Mouse (Mus musculus) lung, embryonic 15.5 days (tissue): ENCODE data around the gene Eci1. TPM values are rescaled to one million over a fixed set of nuclear protein-coding genes. Genes with fewer than 3 reads are reported as not detected.

Source experiments
- ATAC-seq: fragments of 200-750 bp; cut with Nextera tagmentation; 2 replicates; pipeline ENCODE4 v1.8.0; 2017; ENCODE audit warnings: moderate number of reproducible peaks, borderline replicate concordance; ENCODE audit not compliant: low FRiP score, low TSS enrichment; ENCODE audit errors: extremely low read depth
- H3K27ac ChIP-seq: fragments of 300-500 bp; sonication (generic); 2 replicates; pipeline ENCODE4 v1.5.1; 2015; ENCODE audit warnings: moderate library complexity, mild to moderate bottlenecking, inconsistent platforms
- H3K27me3 ChIP-seq: fragments of 300-500 bp; sonication (generic); 2 replicates; pipeline ENCODE4 v1.6.1; 2015; ENCODE audit warnings: inconsistent platforms
- H3K36me3 ChIP-seq: fragments of 300-500 bp; sonication (generic); 2 replicates; pipeline ENCODE4 v1.6.1; 2015; ENCODE audit warnings: inconsistent platforms
- H3K4me1 ChIP-seq: fragments of 300-500 bp; sonication (generic); 2 replicates; pipeline ENCODE4 v1.6.1; 2015; ENCODE audit warnings: inconsistent platforms
- H3K4me2 ChIP-seq: fragments of 300-500 bp; sonication (generic); 2 replicates; pipeline ENCODE4 v1.6.1; 2015; ENCODE audit warnings: inconsistent platforms, mild to moderate bottlenecking, moderate library complexity
- H3K4me3 ChIP-seq: fragments of 300-500 bp; sonication (generic); 2 replicates; pipeline ENCODE4 v1.5.1; 2015; ENCODE audit warnings: mild to moderate bottlenecking, inconsistent platforms
- H3K9ac ChIP-seq: fragments of 300-500 bp; sonication (generic); 2 replicates; pipeline ENCODE4 v1.6.1; 2015; ENCODE audit warnings: inconsistent platforms
- H3K9me3 ChIP-seq: fragments of 300-500 bp; sonication (generic); 2 replicates; pipeline ENCODE4 v1.6.1; 2016; ENCODE audit warnings: inconsistent platforms
- WGBS: fragments of 180-500 bp; shearing (Covaris S2); methylation state at CpG from one replicate; pipeline ENCODE4 v1.1.7; 2015; 5-methylcytosine and 5-hydroxymethylcytosine counted together
- polyA plus RNA-seq: library from polyadenylated mRNA; unstranded; fragments of >200 nt; fragmentation: Nextera tagmentation; extraction: Ambion mirVana; gene quantifications from 2 replicates; pipeline ENCODE4 v1.2.1, GENCODE M21; 2015

Gene Eci1
- polyA plus RNA-seq, 1 experiment from 2014 or later: 90.4 TPM

DNA sequence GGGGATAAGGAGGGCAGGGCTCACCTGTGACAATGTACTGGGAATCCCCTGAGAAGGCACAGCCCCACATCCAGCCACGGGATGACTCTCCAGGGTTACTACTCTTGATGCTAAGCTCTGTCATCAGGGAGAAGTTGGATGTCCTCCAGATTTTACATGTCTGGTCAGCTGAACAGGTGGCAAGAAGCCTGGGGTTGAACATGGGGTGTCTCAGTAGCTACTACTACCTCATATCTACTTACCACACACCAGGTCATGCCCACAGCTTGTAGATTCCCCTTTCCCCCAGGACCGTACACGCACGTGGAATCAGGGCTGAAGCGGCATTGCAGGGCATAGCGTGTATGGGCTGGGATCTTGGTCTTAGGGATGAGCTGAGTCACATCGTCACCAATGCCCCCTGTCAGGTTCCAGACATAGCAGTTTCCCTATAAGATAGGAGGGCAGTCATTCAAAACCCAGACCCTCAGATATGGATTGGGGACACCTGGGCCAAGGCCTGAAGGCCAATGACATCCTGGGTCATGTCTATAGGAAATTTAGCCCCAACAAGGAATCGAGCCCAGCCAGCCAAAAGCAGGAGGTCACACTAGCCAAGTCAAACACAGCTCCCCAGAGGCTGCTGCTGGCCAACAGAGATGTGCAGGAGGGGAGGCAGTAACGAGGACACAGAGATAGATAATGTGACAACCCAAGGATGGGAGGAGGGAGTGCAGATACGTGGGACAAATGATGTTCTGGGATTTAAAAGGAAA lies 49.8 kb downstream of the Eci1 start:
- 88% methylated on average over 10 of the region's 10 CpGs for WGBS
- no peaks in the 10 kb centered on the region for H3K27me3 ChIP-seq
- H3K4me3 ChIP-seq: no peak overlapping the region
- H3K4me1 ChIP-seq: peaks cover 35% of the 10 kb centered on the region
- ATAC-seq: no peak
- H3K9ac ChIP-seq: no peak overlapping the region
- H3K36me3 ChIP-seq: peaks cover 36% of the 10 kb centered on the region
- H3K27ac ChIP-seq: no peak overlapping the region
- no peak overlapping the region for H3K4me2 ChIP-seq
- H3K9me3 ChIP-seq: no peaks in the 10 kb centered on the region

DNA sequence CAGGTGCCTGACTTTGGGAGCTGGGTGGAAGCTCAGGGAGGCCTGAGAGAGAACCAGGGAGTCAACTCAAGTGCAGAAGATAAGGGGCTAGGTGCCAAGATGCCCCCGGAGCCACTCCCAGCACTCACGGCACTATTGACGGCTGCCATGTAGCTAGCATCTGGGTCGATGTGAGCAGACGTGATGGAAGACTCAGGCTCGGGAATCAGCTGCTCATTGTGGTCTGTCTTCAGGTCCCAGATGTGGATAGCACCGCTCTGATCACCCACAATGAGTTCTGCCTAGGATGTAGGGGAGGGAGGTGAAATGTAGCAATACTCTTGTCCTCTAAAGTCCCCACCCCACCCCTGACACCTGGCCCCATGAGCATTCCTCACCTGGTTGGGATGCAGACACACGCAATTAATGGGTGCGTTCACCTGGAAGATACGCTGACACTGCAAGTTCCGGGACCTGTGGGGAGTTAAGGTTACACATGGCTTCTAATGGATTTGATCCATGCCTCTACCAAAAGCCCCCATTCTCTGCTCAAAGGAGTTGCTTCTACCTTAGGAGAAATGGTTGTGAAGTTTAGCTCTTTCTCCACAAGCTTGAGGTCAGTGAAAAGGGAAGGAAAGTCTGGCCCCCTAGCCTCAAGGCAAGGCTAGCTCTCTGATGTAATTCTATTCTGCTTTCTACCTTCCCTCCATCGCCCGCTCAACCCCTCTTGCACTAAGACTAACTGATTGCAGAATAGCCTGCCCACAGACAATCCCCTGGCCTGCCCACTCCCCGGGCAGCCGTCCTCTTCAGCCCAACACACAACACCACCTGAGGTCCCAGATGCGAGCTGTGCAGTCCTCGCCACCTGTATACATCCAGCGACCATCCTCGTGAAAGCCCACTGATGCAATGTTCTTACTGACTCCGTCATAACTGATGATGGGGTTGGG lies 50.9 kb downstream of the Eci1 start:
- Histone ChIP-seq H3K9me3 (no peaks in the 10 kb centered on the region), H3K4me2 (peak overlapping the region; percentile 69; the same call in 1 of the 2 replicates), H3K4me3 (peak overlapping the region; percentile 93; the same call in 1 of the 2 replicates), H3K36me3 (peaks cover 36% of the 10 kb centered on the region), H3K4me1 (peaks cover 24% of the 10 kb centered on the region), H3K27ac (no peak overlapping the region), H3K27me3 (no peaks in the 10 kb centered on the region), H3K9ac (peak overlapping the region; percentile 96; the same call in 1 of the 2 replicates)
- 88% methylated on average over 20 of the region's 20 CpGs for WGBS
- ATAC-seq: no peak

DNA sequence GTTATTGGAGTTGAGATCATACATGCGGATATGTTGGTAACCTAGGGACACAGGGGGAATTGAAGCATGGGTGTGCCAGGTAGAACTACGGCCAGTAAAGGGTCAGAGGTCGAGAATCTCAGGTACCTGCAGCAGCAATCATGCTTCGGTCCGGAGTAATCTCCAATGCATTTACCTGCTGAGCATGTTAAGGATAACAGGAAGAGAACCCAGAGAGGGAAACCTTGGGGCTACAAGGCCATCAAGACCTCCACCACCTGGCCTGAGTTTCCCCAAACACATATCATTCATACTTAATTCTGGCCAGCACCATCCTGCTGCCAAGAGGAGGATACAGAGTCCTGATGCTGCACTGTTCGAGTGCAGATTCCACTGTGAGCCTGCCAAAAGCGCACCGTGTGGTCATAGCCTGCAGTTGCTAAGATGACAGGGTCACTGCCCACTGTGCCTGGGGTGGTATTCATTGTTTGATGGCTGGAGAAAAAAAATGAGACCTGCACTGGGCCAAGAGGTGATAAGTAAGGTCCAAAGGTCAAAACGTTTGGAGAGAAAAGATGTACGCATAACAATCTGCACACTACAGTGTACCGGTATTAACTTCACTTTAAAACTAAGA lies 51.7 kb downstream of the Eci1 start:
- Histone ChIP-seq H3K27ac (no peak overlapping the region), H3K9ac (peak overlapping the region; percentile 96), H3K4me3 (peak overlapping the region; percentile 93), H3K4me1 (peaks cover 17% of the 10 kb centered on the region), H3K9me3 (no peaks in the 10 kb centered on the region), H3K36me3 (peaks cover 36% of the 10 kb centered on the region), H3K27me3 (no peaks in the 10 kb centered on the region), H3K4me2 (peak overlapping the region; percentile 69)
- 40% methylated on average over 11 of the region's 11 CpGs for WGBS
- peak; percentile 27; the same call in 1 of the 2 replicates for ATAC-seq

DNA sequence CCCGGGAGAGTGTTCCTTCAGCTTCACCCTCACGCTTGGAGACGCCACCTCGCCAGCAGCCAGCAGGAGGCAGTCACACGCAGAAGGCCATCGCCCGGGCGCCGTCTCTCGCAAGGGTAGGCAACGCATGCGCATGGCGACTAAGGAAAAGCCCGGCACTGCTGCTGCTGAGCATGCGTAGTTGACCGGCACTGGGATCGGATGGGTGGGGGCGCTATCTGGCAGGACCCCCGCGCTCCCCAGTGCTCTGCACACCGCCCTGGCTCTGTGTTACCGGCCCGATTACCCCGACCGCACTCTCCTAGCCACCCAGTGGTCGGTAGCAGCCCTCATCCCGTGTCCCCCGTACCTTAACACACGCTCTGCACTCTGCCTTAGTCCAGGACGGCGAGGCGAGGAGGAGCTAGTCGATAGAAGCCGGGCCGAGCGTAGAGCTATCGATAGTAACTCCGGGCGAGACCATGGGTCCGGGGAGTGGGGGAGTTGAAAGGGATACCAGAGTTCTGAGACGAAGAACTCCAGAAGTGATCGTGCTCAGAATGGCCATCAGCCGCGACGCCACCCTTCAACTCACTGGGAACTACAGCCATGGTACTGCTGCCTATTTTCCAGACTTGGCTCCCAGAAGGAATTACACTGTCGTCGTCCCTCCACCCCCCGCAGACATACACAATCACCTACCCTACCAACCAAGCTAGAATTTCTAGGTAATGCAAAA lies 52.4 kb downstream of the Eci1 start, which contains the start of gene Mlst8:
TSS of gene Mlst8 (minus strand) at position 416 of the 718 bp plus-strand sequence.
- under 1% methylated on average over 48 of the region's 48 CpGs for WGBS
- peak; percentile 92 for ATAC-seq
- peak within 1 kb of the TSS; percentile 93 for H3K4me3 ChIP-seq
- H3K27ac ChIP-seq: peak within 1 kb of the TSS; percentile 98
- peaks cover 36% of the 10 kb centered on the region for H3K36me3 ChIP-seq
- H3K4me2 ChIP-seq: peak within 1 kb of the TSS; percentile 69
- no peaks in the 10 kb centered on the region for H3K9me3 ChIP-seq
- H3K4me1 ChIP-seq: peaks cover 17% of the 10 kb centered on the region
- H3K9ac ChIP-seq: peak within 1 kb of the TSS; percentile 96
- H3K27me3 ChIP-seq: no peaks in the 10 kb centered on the region

DNA sequence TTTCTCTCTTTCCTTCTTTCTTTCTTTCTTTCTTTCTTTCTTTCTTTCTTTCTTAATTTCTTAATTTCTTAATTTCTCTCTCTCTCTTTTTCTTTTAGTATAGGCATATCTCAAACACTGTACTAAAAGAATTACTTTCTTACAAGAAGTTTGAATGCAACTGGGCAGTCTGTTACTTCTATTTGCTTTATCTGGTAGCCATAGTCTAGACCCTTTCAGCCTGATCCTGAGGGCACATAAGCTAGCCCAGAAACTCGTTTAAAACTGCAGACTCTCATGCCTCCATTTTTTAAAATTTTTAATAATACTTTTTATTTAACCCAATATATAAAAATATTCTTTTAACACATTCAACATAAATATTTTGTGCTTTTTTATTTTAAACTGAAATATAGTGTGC lies 53.0 kb downstream of the Eci1 start:
- H3K4me1 ChIP-seq: peaks cover 17% of the 10 kb centered on the region
- peak overlapping the region; percentile 93 for H3K4me3 ChIP-seq
- WGBS: 19% methylated on average over 1 of the region's 1 CpGs
- no peak for ATAC-seq
- peak overlapping the region; percentile 69 for H3K4me2 ChIP-seq
- peaks cover 33% of the 10 kb centered on the region for H3K36me3 ChIP-seq
- H3K27me3 ChIP-seq: no peaks in the 10 kb centered on the region
- H3K9ac ChIP-seq: no peak overlapping the region
- no peaks in the 10 kb centered on the region for H3K9me3 ChIP-seq
- H3K27ac ChIP-seq: no peak overlapping the region

DNA sequence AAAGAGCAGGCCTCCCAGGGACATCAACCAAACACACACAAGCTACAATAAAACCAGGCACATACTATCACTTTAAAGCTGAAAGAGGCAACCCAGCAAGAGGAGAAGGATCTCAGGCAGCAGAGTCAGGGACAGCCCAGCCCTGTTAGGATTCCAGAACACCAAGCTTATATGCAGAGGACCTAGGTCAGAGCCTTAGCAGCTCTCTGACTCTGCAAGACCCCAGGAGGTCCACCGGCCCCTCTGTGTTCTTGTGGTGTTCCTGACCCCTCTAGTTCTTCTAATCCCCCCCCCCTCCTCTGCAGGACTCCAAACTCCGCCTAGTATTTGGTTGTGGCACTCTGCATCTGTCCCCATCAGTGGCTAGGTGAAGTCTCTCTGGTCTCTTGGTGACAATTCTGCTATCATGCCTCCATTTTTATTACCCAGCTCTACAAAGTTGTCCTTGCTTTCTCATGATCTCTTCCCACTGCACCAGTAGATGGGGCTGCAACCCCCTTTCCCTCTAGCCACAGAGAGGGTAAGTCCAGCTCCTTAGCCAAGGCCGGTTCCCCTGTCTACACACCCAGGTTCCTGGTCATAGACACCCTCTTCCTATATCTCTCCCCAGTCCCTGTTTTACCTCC lies 53.9 kb downstream of the Eci1 start:
- Histone ChIP-seq H3K4me1 (peaks cover 17% of the 10 kb centered on the region), H3K9me3 (no peaks in the 10 kb centered on the region), H3K36me3 (peaks cover 25% of the 10 kb centered on the region), H3K9ac (no peak overlapping the region), H3K4me2 (peak overlapping the region; percentile 69), H3K27ac (peak overlapping the region; percentile 61), H3K4me3 (no peak overlapping the region), H3K27me3 (no peaks in the 10 kb centered on the region)
- ATAC-seq: no peak
- 36% methylated on average over 3 of the region's 3 CpGs for WGBS

DNA sequence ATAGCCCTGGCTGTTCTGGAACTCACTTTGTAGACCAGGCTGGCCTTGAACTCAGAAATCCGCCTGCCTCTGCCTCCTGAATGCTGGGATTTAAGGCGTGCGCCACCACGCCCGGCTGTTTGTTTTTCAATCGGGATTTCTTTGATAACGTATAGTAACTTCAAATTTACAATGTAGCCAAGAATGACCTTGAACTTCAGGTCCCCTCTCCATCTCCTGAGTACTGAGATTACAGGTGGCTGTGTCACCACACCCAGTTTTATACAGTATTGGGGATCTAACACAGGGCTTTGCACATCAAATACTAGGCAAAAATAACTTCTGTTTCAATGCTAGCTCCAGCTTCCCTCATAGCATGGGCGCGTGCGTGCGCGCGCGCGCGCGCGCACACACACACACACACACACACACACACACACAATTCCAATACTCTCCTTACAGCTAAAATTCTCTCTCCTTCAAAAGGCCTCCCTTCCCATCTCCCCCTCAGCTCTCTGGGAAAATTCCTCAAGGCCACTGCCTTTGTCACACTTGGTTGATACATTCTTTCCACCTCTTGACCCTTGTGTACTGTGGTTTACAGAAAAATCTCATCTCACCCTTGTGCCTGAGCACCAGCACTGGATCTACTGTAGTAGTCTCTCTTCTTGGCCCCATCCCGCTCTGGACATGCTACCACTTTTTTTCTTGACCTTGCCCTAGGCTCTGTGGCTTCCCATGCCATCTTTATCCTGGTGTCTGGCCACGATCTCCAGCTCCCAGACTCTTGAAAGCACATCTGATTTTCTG lies 54.8 kb downstream of the Eci1 start:
- H3K36me3 ChIP-seq: peaks cover 16% of the 10 kb centered on the region
- H3K9ac ChIP-seq: no peak overlapping the region
- H3K4me3 ChIP-seq: no peak overlapping the region
- H3K4me1 ChIP-seq: peaks cover 17% of the 10 kb centered on the region
- no peak for ATAC-seq
- WGBS: 91% methylated on average over 20 of the region's 20 CpGs
- H3K4me2 ChIP-seq: no peak overlapping the region
- H3K9me3 ChIP-seq: no peaks in the 10 kb centered on the region
- H3K27ac ChIP-seq: no peak overlapping the region
- H3K27me3 ChIP-seq: no peaks in the 10 kb centered on the region

DNA sequence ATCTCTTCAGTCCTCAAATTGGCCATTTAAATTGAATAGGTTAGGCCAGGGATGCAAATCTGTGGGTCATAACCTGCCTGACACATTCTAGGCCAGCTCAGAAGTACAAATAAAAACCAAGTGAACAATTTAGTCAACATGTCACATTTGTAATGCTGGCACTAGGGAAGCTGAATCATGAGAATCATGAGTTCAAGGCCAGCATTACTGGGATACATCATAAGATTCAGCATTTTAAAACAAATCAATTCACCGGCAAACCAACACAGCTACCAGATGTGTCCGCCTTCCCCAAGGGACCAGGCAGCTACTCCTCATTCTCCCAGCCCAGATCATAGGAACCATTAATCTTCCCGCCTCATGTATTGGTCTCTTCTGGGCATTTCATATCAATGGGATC lies 57.1 kb downstream of the Eci1 start:
- peaks cover 11% of the 10 kb centered on the region for H3K4me1 ChIP-seq
- WGBS: 79% methylated on average over 3 of the region's 3 CpGs
- no peaks in the 10 kb centered on the region for H3K9me3 ChIP-seq
- no peak overlapping the region for H3K4me2 ChIP-seq
- no peak for ATAC-seq
- H3K36me3 ChIP-seq: no peaks in the 10 kb centered on the region
- H3K9ac ChIP-seq: no peak overlapping the region
- H3K27ac ChIP-seq: no peak overlapping the region
- H3K27me3 ChIP-seq: peaks cover 13% of the 10 kb centered on the region
- H3K4me3 ChIP-seq: no peak overlapping the region

DNA sequence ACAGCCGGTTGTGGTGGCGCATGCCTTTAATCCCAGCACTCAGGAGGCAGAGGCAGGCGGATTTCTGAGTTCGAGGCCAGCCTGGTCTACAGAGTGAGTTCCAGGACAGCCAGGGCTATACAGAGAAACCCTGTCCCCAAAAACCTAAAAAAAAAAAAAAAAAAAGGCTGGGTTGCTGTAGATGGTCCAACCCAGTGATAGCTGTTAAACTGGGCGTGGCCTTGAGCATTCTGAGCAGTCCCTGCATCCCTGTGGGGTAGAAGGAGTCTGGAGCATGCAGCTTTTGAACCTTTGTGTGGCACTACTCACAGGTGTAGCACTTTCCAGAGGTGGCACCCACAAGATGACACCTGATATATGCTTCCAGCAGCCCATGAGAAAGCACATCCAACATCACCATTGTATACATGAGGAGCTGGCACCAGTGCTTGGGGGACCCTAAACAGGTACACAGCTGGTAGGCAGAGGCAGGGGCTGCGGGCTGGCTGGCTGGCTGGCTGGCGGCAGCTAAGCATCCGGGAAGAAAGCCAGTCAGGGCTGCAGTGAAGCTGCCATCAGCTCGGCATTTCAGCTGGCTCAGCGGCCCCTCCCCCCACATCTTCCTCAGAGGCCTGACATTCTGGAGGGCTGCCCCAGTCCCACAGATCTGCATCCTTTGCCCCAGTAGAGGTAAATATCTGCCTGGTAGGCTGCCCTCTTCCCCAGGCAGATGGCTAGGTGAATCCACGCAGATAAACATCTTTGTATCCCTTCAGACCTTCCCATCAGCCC lies 58.8 kb downstream of the Eci1 start:
- Histone ChIP-seq H3K4me1 (peaks cover 15% of the 10 kb centered on the region), H3K9ac (no peak overlapping the region), H3K4me3 (no peak overlapping the region), H3K36me3 (no peaks in the 10 kb centered on the region), H3K4me2 (no peak overlapping the region), H3K9me3 (no peaks in the 10 kb centered on the region), H3K27ac (no peak overlapping the region), H3K27me3 (peaks cover 31% of the 10 kb centered on the region)
- WGBS: 38% methylated on average over 11 of the region's 11 CpGs
- no peak for ATAC-seq

DNA sequence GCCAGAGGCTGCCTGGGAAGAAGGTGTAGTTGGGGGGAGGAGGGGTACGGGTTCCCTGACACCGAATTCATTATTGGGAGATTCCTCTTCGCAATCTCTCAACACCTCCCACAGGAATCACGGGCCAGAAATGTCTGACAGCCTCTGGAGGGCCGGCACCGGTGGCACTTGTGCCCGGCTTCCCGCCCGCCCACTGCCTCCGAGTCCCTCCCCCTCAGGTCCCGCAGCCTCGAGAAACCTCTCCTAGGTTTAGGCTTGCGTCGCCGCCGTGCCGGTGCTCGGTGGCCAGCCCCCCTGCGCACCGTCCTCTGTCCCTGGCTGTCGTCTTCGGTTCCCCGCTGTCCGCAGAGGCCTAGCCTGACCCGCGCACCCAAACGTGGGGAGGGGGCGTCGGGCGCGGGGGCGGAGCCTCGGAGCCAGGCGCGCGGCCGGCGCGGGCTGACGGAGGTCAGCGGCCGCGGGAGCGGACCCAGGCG lies 61.8 kb downstream of the Eci1 start, which contains the start of gene Caskin1:
TSS of gene Caskin1 (plus strand) at position 416 of the 476 bp plus-strand sequence.
- H3K36me3 ChIP-seq: no peaks in the 10 kb centered on the region
- H3K9me3 ChIP-seq: no peaks in the 10 kb centered on the region
- peak within 1 kb of the TSS; percentile 57 for H3K9ac ChIP-seq
- 2% methylated on average over 44 of the region's 45 CpGs for WGBS
- H3K4me3 ChIP-seq: peak within 1 kb of the TSS; percentile 54
- peak; percentile 43; the same call in 1 of the 2 replicates for ATAC-seq
- peaks cover 44% of the 10 kb centered on the region for H3K27me3 ChIP-seq
- peaks cover 13% of the 10 kb centered on the region for H3K4me1 ChIP-seq
- H3K27ac ChIP-seq: no peak within 1 kb of the TSS
- peak within 1 kb of the TSS; percentile 100 for H3K4me2 ChIP-seq
